Mouse (Mus musculus) forelimb bud, embryonic 11.5 days (tissue): Measurements from ENCODE around the gene Ypel5.

Source experiments
- DNase-seq: peaks from one replicate; pipeline ENCODE4 v3.0.0-alpha.2; 2012; ENCODE audit warnings: low read depth, low spot score

Gene Ypel5

DNA sequence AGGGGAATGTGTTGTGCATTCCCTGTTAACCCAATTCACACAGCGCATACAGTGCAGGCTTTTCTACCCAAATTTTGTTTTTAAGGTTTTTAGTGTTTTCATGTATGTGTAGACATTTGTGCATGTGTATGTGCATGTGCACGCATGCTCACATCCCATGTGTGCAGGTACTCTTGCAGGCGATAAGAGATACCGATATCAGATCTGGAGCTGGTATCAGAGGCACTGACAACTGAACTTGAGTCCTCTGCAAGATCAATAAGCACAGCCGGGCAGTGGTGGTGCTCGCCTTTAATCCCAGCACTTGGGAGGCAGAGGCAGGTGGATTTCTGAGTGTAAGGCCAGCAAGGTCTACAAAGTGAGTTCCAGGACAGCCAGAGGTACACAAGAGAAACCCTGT lies 8.1 kb downstream of the Ypel5 start:
- DNase-seq: no peak

DNA sequence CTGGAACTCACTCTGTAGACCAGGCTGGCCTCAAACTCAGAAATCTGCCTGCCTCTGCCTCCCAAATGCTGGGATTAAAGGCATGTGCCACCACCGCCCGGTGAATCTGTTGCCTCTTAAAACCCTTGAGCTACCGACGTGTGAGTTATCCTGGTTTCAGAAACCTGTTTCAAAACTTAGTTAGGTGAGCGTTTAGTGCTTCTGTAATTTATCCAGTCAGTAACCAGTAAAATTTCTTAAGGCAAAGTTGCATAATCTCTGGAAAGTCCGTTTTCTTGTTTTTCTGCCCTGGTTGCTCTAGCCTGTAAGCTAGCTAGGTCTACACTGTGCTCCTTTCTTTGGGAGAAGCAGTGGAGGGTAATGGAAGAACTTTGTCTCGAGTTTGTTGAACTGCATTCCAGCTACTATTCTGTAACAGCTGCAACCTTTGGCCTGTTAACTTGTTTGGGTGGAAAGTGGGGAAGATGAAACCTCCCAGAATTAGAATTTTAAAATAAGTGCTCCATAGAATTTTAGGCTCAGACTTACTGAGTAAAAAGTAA lies 8.8 kb downstream of the Ypel5 start:
- DNase-seq: no peak

DNA sequence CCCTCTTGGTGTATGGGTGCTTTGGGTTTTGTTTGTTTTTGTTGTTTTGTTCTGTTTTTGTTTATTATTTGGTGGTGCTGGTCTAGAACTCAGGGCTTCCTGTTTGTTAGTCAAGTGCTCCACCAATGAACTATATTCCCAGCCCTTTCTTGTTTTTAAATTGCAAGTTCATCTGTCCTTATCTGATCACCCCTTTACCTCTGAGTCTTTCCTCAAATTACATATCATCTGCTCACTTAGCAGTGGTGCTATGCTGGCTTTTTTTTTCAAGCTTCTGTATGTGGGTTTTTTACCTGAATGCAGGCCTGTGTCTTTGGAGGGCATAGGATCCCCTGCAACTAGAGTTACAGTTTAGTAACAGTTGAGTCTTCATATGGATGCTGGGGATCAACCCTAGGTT lies 9.3 kb downstream of the Ypel5 start:
- no peak for DNase-seq

DNA sequence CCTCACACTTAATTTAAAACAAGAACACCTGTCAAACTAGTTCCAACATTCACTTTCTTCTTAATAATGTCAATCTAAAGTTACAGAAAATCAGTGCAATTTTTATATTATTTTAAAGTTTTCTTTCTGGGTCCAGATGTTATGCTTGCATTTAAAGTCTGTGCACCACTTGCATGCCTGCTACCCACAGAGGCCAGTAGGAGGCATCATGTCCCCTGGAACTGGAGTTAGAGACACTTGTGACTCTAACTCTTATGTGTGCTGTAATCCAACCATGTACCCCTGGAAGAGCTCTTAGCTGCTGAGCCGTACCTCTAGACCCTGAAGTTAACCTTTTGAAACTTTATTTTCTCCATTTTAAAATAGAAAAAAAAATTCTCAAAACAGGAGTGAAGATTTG lies 19.0 kb downstream of the Ypel5 start:
- no peak for DNase-seq

DNA sequence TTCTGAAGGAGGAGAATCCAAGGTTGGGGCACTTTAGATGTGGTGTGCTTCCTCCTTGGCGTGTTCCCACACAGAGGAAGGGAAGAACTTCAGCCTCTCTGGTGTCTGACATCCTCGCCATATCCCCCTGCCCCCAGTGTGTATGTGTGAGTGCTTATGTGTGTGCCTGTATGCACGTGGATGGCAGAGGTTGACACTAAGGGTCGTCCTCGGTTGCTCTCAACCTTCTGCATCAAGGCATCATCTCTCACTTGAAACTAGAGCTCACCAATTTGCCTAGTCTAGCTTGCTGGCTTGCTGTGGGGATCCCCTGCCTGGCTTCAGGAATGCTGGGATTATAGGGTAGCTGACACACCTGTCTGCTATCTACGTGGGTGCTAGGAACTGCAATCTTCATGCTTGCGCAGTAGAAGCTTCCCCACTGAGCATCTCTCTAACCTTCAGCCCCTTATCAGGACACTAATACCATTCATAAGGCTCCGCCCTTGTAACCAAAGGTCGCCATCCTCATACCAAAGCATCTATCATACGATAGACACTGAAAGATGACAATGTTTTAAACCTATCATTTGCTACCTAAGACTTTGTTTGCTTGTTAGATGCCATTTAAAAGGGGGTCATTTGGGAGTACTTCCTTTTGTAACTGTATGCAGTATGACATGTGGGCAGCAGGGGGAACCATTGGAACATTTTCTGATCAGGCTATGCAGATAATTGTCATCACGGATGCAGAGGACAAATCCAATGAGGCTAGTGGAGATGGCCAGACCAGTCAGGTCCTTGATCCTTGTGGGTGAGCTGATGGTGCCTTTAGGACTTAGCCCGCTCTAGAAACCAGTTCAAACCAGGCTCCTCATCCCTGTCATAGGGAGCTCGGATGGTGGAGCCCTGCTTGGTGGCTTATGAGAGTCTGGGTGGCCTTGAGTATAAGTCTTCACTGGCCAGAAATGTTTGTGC lies 21.7 kb downstream of the Ypel5 start:
- DNase-seq: peak; percentile 60

DNA sequence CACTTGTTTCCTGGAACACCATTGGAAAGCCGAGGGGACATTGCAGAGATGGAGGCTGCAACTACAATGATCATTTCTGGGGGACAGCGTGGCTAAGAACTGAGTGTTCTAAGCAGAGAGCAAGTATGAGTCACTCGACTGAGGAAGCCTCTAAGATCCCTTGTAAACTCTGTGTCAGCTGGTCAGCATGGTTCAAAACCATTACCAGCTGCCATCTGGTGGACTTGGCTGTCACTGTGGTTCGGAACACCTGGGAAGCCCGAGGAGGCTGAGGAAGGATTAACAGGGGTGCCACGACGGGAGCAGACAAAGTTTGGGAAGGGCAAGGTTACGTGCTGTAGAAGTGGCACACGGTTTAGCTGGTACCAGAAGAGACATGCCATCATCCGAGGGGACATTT lies 27.0 kb downstream of the Ypel5 start:
- no peak for DNase-seq

DNA sequence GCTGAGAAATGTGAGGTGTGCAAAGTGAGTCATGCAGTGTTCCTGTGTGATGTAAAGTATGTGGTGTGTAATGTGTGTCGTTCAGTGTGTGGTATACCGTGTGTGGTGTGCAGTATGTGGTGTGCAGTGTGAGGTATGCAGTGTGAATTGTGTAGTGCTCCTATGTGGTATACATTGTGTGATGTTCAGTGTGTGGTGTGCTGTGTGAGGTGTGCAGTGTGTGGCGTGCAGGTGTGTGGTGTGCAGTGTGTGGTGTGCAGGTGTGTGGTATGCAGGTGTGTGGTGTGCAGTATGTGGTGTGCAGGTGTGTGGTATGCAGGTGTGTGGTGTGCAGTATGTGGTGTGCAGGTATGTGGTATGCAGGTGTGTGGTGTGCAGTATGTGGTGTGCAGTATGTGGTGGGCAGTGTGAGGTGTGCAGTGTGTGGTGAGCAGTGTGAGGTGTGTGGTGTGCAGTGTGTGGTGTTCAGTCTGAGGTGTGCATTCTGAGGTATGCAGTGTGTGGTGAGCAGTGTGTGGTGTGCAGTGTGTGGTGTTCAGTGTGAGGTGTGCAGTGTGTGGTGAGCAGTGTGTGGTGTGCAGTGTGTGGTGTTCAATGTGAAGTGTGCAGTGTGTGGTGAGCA lies 30.5 kb downstream of the Ypel5 start:
- no peak for DNase-seq

DNA sequence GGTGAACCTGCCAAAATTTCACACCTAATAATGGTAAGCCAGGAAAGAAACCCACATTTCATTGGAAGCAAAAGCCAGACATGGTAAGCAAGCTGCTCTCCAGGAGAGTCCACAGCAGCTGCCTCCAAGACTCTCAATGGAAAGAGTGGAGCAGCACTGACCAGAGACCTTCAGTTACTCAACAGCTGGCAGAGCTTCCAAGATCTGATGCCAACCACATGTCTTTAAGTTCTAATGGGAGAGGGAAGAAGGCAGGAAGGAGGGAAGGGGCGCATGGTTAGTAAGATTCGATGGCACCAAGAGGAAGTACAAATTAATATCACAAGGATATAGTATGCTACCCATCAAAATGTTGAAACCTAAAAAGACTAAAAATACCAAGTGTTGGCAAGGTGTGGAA lies 31.9 kb downstream of the Ypel5 start:
- no peak for DNase-seq

DNA sequence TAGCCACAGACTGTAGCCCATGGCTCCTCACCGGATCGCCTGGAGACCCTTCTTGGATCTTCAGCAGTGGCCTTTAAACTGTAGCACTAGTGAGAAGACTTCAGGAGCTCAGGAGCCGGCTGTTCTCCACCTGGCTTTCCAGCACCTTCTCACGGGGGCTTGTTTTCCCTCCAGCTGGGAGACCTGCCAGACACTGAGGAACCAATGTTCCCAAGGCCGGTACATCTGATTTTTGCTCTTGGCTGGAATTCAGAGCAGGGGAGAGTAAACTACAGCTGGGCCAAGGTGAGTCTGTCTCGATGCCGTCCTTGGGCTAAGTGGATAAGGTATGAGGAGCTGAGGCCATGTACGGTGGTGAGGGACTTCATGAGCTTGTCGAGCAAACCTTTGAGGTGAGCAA lies 42.7 kb downstream of the Ypel5 start:
- no peak for DNase-seq

DNA sequence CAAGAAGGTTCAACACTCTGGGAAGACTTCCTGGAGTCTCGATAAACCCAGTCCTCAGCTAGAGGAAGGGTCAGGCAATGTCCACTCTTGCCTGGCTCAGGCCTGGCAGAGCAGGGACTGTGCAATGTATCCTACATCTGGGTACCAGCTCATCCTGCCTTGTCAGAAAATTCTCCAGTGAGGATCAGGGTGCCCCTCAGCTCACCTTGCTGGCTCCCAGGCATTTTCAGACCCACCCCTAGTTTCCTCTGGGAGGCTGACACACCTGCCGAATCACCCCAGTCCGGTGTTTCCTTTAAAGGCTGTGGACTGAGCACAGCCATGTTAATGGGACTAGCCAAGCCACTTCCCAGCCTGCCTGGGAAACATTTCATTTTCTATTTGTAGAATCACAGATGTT lies 43.9 kb downstream of the Ypel5 start:
- DNase-seq: no peak

DNA sequence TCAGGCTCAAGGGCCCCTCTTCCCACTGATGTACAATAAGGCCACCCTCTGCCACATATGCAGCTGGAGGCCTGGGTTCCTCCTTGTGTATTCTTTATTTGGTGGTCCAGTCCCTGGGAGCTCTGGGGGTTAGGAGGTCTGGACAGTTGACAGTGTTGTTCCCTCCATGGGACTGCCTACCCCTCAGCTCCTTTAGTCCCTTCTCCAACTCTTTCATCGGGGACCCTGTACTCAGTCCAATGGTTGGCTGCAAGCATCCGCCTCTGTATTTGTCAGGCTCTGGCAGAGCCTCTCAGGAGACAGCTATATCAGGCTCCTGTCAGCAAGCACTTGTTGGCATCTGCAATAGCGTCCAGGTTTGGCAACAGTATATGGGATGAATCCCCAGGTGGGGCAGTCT lies 44.8 kb downstream of the Ypel5 start:
- no peak for DNase-seq

DNA sequence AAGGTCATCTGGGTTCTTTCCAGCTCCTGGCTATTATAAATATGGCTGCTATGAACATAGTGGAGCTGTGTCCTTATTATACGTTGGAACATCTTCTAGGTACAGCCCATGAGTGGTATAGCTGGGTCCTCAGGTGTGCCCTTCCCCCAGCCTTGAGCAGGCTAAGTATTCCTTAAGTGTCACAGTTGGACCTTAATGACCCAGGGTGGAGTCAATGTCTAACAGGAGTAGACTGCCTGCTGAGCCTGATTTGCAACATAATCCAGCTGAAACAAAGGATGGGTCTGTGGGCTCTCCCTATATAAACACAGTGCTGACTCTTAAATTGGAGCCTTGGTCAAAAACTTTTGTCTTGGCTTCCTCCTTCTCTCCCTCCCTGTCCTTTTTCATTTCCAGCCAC lies 45.6 kb downstream of the Ypel5 start:
- no peak for DNase-seq

DNA sequence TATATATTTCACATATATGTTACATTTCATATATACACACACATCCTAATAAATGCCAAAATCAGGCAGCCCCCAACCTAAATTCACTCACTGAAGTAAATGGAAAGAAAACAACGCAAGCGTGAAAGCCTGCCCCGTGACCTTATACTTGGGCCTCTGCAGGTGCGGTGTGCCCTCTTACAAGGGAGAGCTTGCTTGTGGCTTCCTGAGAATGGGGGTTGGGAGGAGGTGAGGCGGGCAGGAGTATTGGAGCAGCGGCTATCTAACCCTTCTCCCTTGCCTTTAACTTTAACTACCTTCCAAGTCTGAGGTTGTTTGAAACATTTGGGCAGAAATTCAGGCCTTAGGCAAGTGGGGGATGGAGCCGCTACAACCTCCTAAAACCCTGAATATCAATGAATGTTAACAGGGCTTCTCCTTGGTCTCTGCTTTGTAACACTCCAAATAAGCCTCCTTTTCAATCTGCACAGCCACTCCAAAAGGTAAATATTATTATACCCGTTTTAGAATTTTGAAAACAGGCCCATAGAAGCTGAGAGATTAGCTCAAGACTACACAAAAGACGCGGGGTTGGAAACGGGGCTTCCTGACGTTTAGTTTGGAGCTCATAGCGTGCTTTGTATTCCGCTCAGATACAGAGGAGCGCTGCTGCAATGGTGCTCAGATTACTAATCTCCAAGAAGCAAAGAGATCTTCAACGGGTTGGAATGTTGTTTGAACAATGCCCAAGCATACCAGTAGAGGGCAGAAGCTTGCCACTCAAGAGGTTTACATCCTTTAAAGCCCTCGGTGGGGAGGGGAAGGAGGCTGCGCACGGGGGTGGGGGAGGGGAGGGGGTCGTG lies 53.5 kb downstream of the Ypel5 start:
- DNase-seq: peak; percentile 79

DNA sequence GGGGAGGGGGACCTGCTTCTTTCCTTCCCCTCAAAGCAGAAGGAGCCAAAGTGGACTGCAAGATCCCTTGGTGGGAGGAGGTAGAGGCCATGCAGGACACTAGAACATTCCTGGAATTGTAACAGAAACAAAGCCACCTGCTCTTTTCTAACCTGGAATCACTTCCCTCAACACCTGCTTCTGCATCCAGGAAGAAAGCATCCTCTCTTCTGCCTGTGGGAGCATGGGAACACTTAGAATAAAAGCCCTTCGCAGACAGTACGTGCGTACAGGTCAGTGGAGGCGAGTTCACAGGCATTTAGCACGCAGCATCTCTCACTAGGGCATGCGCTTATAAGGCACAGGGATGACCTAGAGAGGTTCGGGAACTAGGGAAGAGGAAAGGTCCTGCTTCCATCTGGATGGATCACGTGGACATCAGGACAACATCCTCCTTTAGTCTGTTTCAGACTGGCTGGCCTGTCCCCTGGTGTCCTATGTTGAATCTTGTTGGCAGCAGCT lies 54.2 kb downstream of the Ypel5 start:
- no peak for DNase-seq

DNA sequence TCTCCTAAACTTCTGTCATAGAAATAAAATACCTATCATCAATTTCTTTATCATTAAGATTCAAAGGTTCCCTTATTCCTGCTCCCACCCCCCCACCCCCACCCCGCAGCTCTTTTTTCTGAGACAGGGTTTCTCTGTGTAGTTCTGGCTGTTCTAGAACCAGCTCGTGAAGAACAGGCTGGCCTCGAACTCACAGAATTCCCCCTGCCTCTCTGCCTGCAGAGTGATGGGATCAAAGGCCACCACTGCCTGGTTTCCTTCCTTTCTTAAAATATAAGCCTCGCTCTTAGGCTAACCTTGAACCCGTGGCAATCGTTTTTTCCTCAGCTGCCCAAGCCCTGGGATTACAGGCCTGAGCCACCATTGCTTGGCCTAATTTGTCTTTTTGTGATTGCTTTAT lies 55.3 kb downstream of the Ypel5 start:
- DNase-seq: no peak

DNA sequence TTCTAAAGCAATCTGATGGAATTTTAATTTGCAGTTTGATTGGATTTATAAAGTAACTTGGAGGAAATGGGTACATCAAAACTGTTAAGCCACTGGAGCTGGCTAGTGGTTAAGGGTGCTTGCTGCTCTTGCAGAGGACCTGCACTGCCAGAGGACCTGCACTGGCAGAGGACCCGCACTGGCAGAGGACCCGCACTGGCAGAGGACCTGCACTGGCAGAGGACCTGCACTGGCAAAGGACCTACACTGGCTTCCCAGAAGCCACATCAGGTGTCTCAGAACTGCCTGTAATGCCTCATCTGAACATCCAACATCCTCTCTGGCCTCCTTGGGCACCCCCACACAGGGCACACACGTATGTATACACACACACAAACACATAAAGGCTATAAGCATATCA lies 59.3 kb downstream of the Ypel5 start:
- no peak for DNase-seq

DNA sequence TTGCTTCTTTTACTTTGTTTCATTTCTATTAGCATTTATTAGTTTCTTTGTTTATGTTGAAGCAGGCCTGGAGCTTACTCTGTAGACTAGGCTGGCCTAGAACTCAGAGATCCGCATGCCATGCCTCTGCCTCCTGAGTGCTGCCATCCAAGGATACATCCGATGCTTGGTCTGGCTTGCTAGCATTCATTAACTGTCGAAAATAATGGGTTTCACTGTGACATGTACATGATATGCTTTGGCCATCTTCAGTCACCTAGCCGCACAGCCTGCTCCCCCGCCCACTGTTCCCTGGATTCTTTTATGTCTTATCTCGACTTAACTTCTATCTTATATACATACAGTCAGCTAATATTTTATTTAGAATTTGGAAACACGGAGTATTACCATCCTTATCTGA lies 60.8 kb downstream of the Ypel5 start:
- no peak for DNase-seq

DNA sequence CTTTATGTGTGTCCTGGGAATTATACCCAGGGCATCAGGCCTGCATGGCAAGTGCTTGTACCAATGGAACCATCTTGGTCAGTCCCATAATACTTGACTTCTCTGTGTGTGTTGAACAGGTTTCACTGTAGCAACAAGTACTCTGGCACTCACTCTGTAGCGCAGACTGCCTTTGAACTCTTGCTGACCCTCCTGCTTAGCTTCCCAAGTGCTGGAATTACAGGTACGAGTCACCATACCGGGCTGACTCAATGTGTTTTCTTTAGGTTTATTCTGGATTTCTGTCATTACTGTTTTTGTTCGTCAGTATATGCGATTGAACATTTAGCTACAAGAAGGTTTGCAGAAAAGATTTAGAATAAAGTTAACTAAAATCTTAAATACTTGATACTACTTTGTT lies 61.7 kb downstream of the Ypel5 start:
- DNase-seq: no peak

DNA sequence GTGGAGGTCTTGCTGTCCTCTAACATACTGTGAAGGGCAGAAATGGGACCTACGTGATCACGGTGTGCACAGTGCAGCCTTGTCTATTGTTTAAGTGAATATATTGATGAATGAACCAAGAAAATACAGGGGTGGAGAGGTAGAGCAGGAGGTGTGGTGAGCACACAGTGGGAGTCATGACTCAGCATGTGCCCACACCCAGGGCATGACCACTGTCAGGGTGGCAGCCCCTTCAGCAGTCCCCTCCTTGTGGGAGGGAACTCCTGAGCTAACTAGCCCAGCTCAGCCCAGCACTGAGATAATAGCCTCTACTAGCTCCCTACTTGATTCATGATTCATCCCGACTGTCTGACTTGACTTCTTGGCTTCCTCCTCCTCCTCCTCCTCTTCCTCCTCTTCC lies 62.5 kb downstream of the Ypel5 start:
- DNase-seq: no peak
